Mouse (Mus musculus): ENCODE measurements at regions not wholly inside any gene's neighbourhood (a gene's known extent, or its start where the extent isn't known, plus 50 kb on each side); places are given as distances from the start of the nearest gene placed in this dataset.

GRCm38 (mm10) chr5:52249804-52250203 is 59.5 kb upstream of the Dhx15 start:
- H3K36me3 ChIP-seq (ENCODE audit: control insufficient read depth, insufficient read depth, low read length), result no peaks in the 10 kb centered on the region
- H3K27ac ChIP-seq (ENCODE audit: low read length), result no peak overlapping the region
- H3K4me2 ChIP-seq (ENCODE audit: low read depth, low read length), result no peak overlapping the region
- 61% methylated on average over 7 of the region's 7 CpGs for WGBS
- H3K9ac ChIP-seq (ENCODE audit: low read length), result no peak overlapping the region
- H3K4me1 ChIP-seq (replicated peaks; ENCODE audit: control insufficient read depth, insufficient read depth, low read length), result peaks cover 2% of the 10 kb centered on the region; the same call in 1 of the 2 replicates
- H3K9me3 ChIP-seq (ENCODE audit: control insufficient read depth, low read length), result no peaks in the 10 kb centered on the region
- H3K4me3 ChIP-seq (ENCODE audit: low read length), result no peak overlapping the region
- no peaks in the 10 kb centered on the region for H3K27me3 ChIP-seq (ENCODE audit: control insufficient read depth, insufficient read depth, low read depth, low read length)
- ATAC-seq (ENCODE audit: low read depth), result no peak; the same call in 1 of the 2 replicates

- 59% methylated on average over 4 of the region's 4 CpGs for WGBS
- Histone ChIP-seq H3K9ac (ENCODE audit: low read length) (no peak overlapping the region), H3K9me3 (ENCODE audit: control insufficient read depth, low read length) (no peaks in the 10 kb centered on the region), H3K27me3 (ENCODE audit: control insufficient read depth, insufficient read depth, low read depth, low read length) (no peaks in the 10 kb centered on the region), H3K4me1 (replicated peaks; ENCODE audit: control insufficient read depth, insufficient read depth, low read length) (no peaks in the 10 kb centered on the region), H3K36me3 (ENCODE audit: control insufficient read depth, insufficient read depth, low read length) (no peaks in the 10 kb centered on the region), H3K4me3 (ENCODE audit: low read length) (no peak overlapping the region), H3K4me2 (ENCODE audit: low read depth, low read length) (no peak overlapping the region), H3K27ac (ENCODE audit: low read length) (no peak overlapping the region)
- no peak for ATAC-seq (ENCODE audit: low read depth)
These were observed 53.6 kb upstream of the Dhx15 start for GRCm38 (mm10) chr5:52243931-52244330.

- H3K9ac ChIP-seq (ENCODE audit: low read length), result no peak overlapping the region
- H3K4me2 ChIP-seq (ENCODE audit: low read depth, low read length), result no peak overlapping the region
- 63% methylated on average over 2 of the region's 2 CpGs for WGBS
- no peak for ATAC-seq (ENCODE audit: low read depth)
- no peaks in the 10 kb centered on the region for H3K27me3 ChIP-seq (ENCODE audit: control insufficient read depth, insufficient read depth, low read depth, low read length)
- no peak overlapping the region for H3K27ac ChIP-seq (ENCODE audit: low read length)
- peaks cover 2% of the 10 kb centered on the region; the same call in 1 of the 2 replicates for H3K4me1 ChIP-seq (replicated peaks; ENCODE audit: control insufficient read depth, insufficient read depth, low read length)
- no peaks in the 10 kb centered on the region for H3K9me3 ChIP-seq (ENCODE audit: control insufficient read depth, low read length)
- no peaks in the 10 kb centered on the region for H3K36me3 ChIP-seq (ENCODE audit: control insufficient read depth, insufficient read depth, low read length)
- no peak overlapping the region for H3K4me3 ChIP-seq (ENCODE audit: low read length)
These were observed 52.1 kb upstream of the Dhx15 start for GRCm38 (mm10) chr5:52242414-52242813.

GRCm38 (mm10) chr5:52240540-52240939 is 50.2 kb upstream of the Dhx15 start:
- Histone ChIP-seq H3K4me3 (ENCODE audit: low read length) (no peak overlapping the region), H3K9me3 (ENCODE audit: control insufficient read depth, low read length) (no peaks in the 10 kb centered on the region), H3K9ac (ENCODE audit: low read length) (no peak overlapping the region), H3K36me3 (ENCODE audit: control insufficient read depth, insufficient read depth, low read length) (no peaks in the 10 kb centered on the region), H3K27ac (ENCODE audit: low read length) (no peak overlapping the region), H3K27me3 (ENCODE audit: control insufficient read depth, insufficient read depth, low read depth, low read length) (no peaks in the 10 kb centered on the region), H3K4me2 (ENCODE audit: low read depth, low read length) (no peak overlapping the region), H3K4me1 (replicated peaks; ENCODE audit: control insufficient read depth, insufficient read depth, low read length) (peaks cover 2% of the 10 kb centered on the region; the same call in 1 of the 2 replicates)
- 5% methylated on average over 2 of the region's 2 CpGs for WGBS
- no peak for ATAC-seq (ENCODE audit: low read depth)
